Mouse (Mus musculus): Measurements from ENCODE around the gene Gc. TPM values are rescaled to one million over a fixed set of nuclear protein-coding genes. Genes with fewer than 3 reads are reported as not detected.

Gene Gc
- total RNA-seq, 2 experiments from 2014 or later = not detected

DNA sequence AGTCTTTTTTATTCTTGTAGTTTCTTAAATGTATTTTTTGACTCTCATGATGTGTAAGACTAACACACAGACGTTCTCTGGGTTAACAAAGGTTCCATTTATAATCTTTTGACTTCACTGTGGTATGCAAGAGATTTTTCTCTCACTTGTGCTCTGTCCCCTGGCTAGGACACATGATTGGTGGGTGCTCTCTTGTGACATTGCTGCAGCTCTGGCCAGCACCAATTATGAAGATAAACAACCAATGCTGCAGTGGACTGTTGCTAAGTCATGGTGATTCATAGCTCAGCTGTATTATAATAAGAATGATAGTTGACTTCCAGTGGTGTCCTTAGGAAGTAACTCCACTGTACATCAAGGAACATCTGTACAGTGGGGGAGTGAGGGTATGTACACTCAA is 87.6 kb downstream of the Gc start:
- intact Hi-C loops (cut with DNase I) = no loop called here
- DNase-seq (ENCODE audit: low spot score in 2 of 2) = no peak

DNA sequence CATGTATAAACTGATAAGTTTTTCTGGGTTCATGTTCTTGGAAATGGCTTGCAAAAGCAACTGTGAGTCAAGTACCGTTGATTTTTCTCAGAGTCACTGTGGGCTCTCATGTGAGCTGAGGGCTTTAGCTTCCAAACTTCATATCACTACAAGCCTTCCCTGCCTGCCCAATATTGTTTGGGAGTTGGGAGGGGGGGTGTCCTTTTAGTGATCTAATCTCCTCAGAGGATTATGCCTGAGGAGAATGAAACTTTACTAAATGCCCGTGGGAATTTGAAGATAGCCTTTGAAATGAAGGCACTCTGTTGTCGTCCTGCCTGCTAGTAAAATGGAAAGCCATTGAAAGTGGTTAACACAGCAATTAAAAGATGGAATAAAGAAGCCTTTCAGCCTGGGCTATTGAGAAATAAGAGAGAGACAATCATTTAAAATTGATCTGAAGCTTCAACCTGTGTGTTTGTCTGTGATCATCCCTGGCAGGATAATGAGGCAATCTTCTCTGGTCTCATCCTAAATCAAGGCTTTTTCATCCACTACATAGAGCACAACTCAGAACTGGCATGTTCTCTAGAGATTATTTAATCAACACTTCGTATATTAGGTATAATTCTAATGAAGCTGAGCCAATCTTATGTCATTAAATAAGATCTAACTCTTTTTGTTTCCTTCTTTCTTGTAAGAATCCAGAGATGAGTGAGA is 89.5 kb downstream of the Gc start:
- DNase-seq (ENCODE audit: low spot score in 2 of 2) = no peak
- intact Hi-C loops (cut with DNase I) = no loop called here

Other genes starting within 250 kb of the Gc start
- gene Npffr2, start 69.5 kb upstream of the Gc start, total RNA-seq (2021) = under 1 TPM; 0.47 to 0.64 TPM

All from left cerebral cortex, postnatal 14 days (tissue).